Mouse (Mus musculus) kidney, postnatal 36 days (tissue): ENCODE measurements around the gene Spdye4c.
A peak's percentile ranks its signal among the peaks of the same experiment; 100 is the strongest.

Experiments
- DNase-seq, 2 experiments: peaks; one replicate each; pipeline ENCODE4 v3.0.0; 2021 to 2022; ENCODE audit warnings: mixed read lengths in 2 of 2

Spdye4c gene

GRCm38 (mm10) chr2:128609286-128609685 lies 18.3 kb downstream of the Spdye4c start:
- DNase-seq, result peak in 1 of 2 experiments; percentile 13

- DNase-seq, result no peak
Observed at GRCm38 (mm10) chr2:128611178-128611577, 20.2 kb downstream of the Spdye4c start.

- DNase-seq, result peak; percentile 53 to 73
Observed at GRCm38 (mm10) chr2:128612275-128612674, 21.3 kb downstream of the Spdye4c start.

DNA sequence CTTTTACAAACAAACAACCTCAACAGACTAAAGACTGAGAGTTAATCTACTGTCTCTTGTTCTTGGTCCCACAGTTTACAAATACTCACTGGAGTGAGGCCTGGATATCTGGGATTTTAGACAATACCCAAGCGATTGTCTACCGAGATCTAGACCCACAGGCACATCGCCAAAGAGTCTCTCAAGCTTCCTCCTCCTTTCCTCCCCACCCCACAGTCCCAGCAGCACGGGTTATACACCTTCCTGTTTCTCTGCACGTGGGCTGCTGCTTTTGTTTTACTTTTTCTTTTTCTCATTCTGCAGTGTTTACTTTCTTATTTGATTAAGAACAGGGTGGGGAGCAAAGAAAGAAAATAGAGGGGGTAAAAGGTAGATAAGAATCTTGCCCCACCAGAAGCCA lies 22.4 kb downstream of the Spdye4c start:
- peak; percentile 17 to 21 for DNase-seq

DNA sequence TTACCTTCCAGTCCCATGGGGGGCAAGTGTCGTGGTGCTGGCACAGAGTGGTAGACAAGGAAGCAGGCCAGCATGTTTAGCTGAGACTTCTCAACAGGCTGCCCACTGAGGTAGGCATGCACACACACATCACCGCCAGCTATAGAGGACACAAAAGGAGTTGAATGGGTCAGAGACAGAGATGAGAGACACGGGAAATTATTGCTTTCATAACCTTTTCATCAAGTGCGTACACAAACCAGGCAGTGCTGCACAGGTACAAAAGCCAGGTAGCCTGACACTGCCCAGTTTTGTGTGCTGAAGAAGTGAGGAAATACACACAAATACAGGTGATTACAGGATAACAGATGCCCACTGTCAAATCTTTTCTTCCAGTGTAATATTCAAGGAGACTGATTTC lies 24.4 kb downstream of the Spdye4c start:
- DNase-seq, result no peak

- DNase-seq, result no peak
Observed at GRCm38 (mm10) chr2:128620578-128620977, 29.6 kb downstream of the Spdye4c start.
